Mouse (Mus musculus) heart, embryonic 11.5 days (tissue): ENCODE measurements around the gene Fam169b. TPM values are rescaled to one million over a fixed set of nuclear protein-coding genes. Genes with fewer than 3 reads are reported as not detected.
"Not testable (repeated sequence)": the region's sequence is repeated elsewhere in the genome, so short reads cannot be mapped to it uniquely, and the experiment has no call there.

ENCODE experiments used
- ATAC-seq: fragments of 200-750 bp; cut with Nextera tagmentation; replicated peaks from 2 replicates; pipeline ENCODE4 v1.8.0; 2017; ENCODE audit warnings: moderate library complexity; ENCODE audit not compliant: insufficient number of reproducible peaks, low FRiP score, low TSS enrichment
- H3K27ac ChIP-seq: fragments of 300-500 bp; sonication (generic); 2 replicates; pipeline ENCODE4 v1.5.1; 2014; ENCODE audit warnings: mild to moderate bottlenecking, low read depth, low read length
- H3K27me3 ChIP-seq: fragments of 300-500 bp; sonication (generic); 2 replicates; pipeline ENCODE4 v1.6.1; 2014; ENCODE audit warnings: mild to moderate bottlenecking, low read length, mixed read lengths; ENCODE audit not compliant: control insufficient read depth, insufficient read depth
- H3K36me3 ChIP-seq: fragments of 300-500 bp; sonication (generic); 2 replicates; pipeline ENCODE4 v1.6.1; 2014; ENCODE audit warnings: mild to moderate bottlenecking, low read length, moderate library complexity, mixed read lengths; ENCODE audit not compliant: control insufficient read depth, insufficient read depth
- H3K4me1 ChIP-seq: fragments of 300-500 bp; sonication (generic); 2 replicates; pipeline ENCODE4 v1.6.1; 2014; ENCODE audit warnings: low read length; ENCODE audit not compliant: control insufficient read depth, insufficient read depth
- H3K4me2 ChIP-seq: fragments of 300-500 bp; sonication (generic); 2 replicates; pipeline ENCODE4 v1.6.1; 2014; ENCODE audit warnings: mild to moderate bottlenecking, moderate library complexity
- H3K4me3 ChIP-seq: fragments of 300-500 bp; sonication (generic); 2 replicates; pipeline ENCODE4 v1.5.1; 2014; ENCODE audit warnings: low read depth, low read length
- H3K9ac ChIP-seq: fragments of 300-500 bp; sonication (generic); 2 replicates; pipeline ENCODE4 v1.6.1; 2014; ENCODE audit warnings: mild to moderate bottlenecking, low read depth, low read length, moderate library complexity
- H3K9me3 ChIP-seq: fragments of 300-500 bp; sonication (generic); replicated peaks from 2 replicates; pipeline ENCODE4 v1.6.1; 2016; ENCODE audit warnings: low read length; ENCODE audit not compliant: control insufficient read depth
- WGBS: fragments of 180-500 bp; shearing (Covaris S2); extraction: QIAGEN DNeasy Blood & Tissue Kit; methylation state at CpG from one replicate; pipeline ENCODE4 v1.1.7; 2014; ENCODE audit not compliant: insufficient replicate concordance; 5-methylcytosine and 5-hydroxymethylcytosine counted together
- polyA plus RNA-seq: library from polyadenylated mRNA; unstranded; fragments of >200 nt; fragmentation: Nextera tagmentation; extraction: Ambion mirVana; gene quantifications from 2 replicates; pipeline ENCODE4 v1.2.1, GENCODE M21; 2014

The Fam169b gene
- polyA plus RNA-seq, 1 experiment from 2014 or later = 0.14 TPM

GRCm38 (mm10) chr7:68283133-68283520, 9.5 kb downstream of the Fam169b start:
- not testable (repeated sequence) for H3K9me3 ChIP-seq, H3K4me1 ChIP-seq, H3K27ac ChIP-seq, H3K9ac ChIP-seq, ATAC-seq, H3K4me3 ChIP-seq, H3K27me3 ChIP-seq, H3K4me2 ChIP-seq, H3K36me3 ChIP-seq
- 66% methylated on average over 4 of the region's 4 CpGs for WGBS

DNA sequence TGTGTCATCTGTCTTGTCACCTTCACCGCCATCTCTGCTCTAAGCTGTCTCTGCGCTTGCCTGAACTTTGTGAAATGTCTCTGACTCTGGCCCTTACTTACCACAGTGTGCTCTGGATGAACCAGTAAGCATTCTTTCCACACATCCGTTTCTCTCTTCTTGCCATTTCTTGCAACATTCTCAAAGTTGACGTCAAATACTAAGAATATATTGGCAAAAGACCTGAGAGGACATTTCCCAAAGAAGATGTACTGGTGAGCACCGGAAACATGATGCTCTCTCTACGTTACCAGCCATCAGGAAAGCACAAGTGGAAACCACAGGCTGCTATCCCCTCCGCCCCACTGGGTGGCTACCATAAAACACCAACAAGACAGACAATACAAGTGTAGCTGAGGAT, 10.1 kb downstream of the Fam169b start:
- H3K4me3 ChIP-seq = no peak overlapping the region
- no peak overlapping the region for H3K27ac ChIP-seq
- peaks cover 5% of the 10 kb centered on the region; the same call in 1 of the 2 replicates for H3K4me1 ChIP-seq
- no peaks in the 10 kb centered on the region for H3K36me3 ChIP-seq
- WGBS = 82% methylated on average over 7 of the region's 7 CpGs
- no peaks in the 10 kb centered on the region for H3K27me3 ChIP-seq
- no peak for ATAC-seq
- H3K9ac ChIP-seq = no peak overlapping the region
- H3K9me3 ChIP-seq = no peaks in the 10 kb centered on the region
- no peak overlapping the region for H3K4me2 ChIP-seq

DNA sequence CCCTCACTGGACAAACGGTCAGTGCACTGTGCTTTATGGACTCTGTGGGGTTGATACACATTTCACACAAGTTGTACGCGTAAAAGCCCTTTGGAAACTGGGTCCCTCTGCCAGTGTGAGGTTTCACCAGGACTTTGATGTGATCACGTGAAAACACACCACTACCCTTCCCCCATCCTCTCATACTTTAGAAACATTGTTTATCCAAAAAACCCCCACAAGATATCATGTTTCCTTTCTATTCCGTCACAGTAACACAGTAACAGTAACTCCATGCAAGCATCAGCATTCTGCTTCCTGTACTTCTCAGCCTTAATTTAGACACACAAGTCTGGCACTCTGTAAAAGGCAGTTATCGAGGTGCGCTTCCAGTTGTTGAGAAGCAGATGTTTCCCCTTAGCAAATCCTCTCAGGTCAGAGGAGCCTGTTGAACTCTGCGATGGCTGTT, 12.2 kb downstream of the Fam169b start:
- H3K36me3 ChIP-seq = no peaks in the 10 kb centered on the region
- H3K9ac ChIP-seq = no peak overlapping the region
- H3K27ac ChIP-seq = no peak overlapping the region
- peaks cover 5% of the 10 kb centered on the region; the same call in 1 of the 2 replicates for H3K4me1 ChIP-seq
- 64% methylated on average over 8 of the region's 8 CpGs for WGBS
- H3K27me3 ChIP-seq = no peaks in the 10 kb centered on the region
- H3K4me2 ChIP-seq = no peak overlapping the region
- H3K9me3 ChIP-seq = no peaks in the 10 kb centered on the region
- no peak for ATAC-seq
- H3K4me3 ChIP-seq = no peak overlapping the region

DNA sequence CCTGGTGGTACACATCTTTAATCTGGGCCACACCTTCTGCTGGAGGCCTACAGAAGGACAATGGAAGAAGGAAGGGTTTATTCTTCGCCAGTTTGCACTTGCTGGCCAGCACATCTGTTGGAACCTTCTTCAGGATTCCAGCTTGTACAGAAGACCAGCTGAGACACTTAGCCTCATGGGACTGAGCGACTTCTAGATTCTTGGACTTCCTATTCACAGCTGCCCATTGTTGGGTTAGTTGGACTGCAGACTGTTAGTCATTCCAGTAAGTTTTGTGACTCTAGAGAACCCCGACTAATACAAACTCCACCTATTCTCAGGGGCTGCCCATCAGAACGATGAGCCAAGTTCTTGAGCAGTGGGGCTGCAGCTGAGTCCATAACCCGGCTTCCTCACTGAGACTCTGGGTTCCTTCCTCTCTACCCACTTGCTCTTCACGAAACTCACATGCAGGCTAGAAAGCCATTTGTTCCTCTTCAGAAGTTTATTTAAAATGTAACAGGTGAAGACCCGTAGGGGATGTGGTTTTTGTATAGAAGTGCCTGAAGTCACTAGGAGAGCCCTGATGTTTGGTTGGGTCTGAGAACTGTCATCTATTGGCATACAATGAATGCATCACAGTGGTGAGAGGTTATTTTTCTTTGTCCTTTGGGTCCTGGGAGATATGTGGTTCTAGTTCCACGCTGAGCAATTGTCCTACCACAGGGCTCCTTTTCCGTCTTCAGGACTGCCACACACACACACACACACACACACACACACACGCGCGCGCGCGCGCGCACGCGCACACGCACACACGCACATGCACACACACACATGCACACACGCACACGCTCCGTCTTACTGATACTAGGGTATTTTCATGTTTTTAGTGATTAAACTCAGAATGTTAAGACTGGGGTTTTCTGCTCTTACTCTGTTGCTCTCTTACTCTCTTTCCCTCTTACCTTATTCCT, 13.2 kb downstream of the Fam169b start:
- WGBS = 87% methylated on average over 24 of the region's 24 CpGs
- Histone ChIP-seq H3K27ac (no peak overlapping the region), H3K4me3 (no peak overlapping the region), H3K36me3 (no peaks in the 10 kb centered on the region), H3K4me2 (no peak overlapping the region), H3K27me3 (no peaks in the 10 kb centered on the region), H3K9ac (no peak overlapping the region), H3K9me3 (no peaks in the 10 kb centered on the region), H3K4me1 (peaks cover 5% of the 10 kb centered on the region; the same call in 1 of the 2 replicates)
- no peak for ATAC-seq

DNA sequence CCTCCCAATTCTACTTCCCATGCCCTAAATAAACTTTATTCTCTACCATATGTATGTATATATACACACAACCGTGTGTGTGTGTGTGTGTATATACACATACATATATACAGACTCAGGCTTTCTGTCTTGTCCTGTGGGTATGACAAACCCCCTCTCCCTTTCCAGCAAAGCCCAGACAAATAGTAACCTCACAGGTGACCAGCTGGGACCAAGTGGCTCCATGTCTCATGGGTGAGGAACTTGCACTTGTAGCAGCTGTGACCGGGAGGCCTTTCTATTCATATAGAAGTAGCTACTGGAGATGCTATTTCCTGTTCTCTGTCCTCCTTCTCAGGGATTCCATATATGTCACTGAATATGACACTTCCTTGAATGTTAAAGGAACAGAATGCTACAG, 13.9 kb downstream of the Fam169b start:
- no peaks in the 10 kb centered on the region for H3K27me3 ChIP-seq
- ATAC-seq = no peak
- no peak overlapping the region for H3K4me2 ChIP-seq
- H3K27ac ChIP-seq = no peak overlapping the region
- no peaks in the 10 kb centered on the region for H3K36me3 ChIP-seq
- 76% methylated on average over 2 of the region's 2 CpGs for WGBS
- H3K4me3 ChIP-seq = no peak overlapping the region
- H3K9me3 ChIP-seq = no peaks in the 10 kb centered on the region
- no peak overlapping the region for H3K9ac ChIP-seq
- H3K4me1 ChIP-seq = peaks cover 5% of the 10 kb centered on the region; the same call in 1 of the 2 replicates

DNA sequence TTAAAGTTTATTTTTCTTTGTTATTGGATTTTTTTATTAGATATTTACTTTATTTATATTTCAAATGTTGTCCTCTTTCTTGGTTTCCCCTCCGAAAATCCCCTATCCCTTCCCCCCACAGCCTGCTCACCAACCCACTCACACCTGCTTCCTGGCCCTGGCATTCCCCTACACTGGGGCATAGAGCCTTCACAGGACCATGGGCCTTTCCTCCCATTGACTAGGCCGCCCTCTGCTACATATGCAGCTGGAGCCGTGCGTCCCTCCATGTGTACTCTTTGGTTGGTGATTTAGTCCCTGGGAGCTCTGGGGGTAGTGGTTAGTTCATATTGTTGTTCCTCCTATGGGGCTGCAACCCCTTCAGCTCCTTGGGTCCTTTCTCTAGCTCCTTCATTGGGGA, 14.4 kb downstream of the Fam169b start:
- H3K4me2 ChIP-seq, H3K27me3 ChIP-seq, H3K9me3 ChIP-seq, H3K27ac ChIP-seq, H3K4me1 ChIP-seq, H3K9ac ChIP-seq, H3K36me3 ChIP-seq, ATAC-seq, H3K4me3 ChIP-seq: not testable (repeated sequence)
- 90% methylated on average over 4 of the region's 4 CpGs for WGBS

DNA sequence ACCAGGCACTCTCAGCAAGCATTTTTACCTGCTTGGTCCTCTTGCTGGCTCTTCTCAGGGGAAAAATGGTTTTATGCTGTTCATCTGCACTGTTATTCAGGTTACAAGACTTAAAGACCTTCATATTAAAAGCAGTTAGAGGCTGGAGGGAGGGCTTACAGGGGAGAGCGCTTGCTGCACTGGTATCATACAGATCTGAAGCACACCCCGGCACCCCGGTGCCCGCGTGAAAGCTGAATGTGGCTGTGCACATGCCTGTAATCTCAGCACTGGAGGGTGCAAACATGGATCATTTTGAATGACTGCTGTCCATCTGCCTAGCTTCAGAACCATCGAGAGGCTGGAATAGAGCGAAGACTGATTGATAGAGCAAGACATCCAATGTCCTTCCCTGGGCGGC, 15.4 kb downstream of the Fam169b start:
- Histone ChIP-seq H3K9me3 (no peaks in the 10 kb centered on the region), H3K27me3 (no peaks in the 10 kb centered on the region), H3K4me1 (peaks cover 5% of the 10 kb centered on the region; the same call in 1 of the 2 replicates), H3K27ac (no peak overlapping the region), H3K4me3 (no peak overlapping the region), H3K9ac (no peak overlapping the region), H3K4me2 (no peak overlapping the region), H3K36me3 (no peaks in the 10 kb centered on the region)
- WGBS = 89% methylated on average over 8 of the region's 8 CpGs
- no peak for ATAC-seq

DNA sequence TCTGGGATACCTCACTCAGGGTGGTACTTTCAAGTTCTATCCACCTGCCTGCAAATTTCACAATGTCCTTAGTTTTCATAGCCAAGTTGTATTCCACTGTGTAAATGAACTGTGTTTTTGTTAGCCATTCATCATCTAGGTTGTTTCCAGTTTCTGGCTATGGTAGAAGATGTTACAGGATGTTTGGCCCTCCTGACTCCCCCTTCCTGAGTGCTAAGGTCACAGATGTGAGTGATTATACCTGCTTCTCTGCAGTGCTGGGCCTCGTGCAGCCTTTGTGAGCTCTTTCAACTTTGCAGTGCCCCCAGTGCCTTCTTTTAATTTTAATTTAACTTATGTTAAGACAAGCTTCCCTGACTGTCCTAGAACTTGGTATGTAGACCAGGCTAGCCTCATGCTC, 18.0 kb downstream of the Fam169b start:
- H3K27ac ChIP-seq = no peak overlapping the region
- no peaks in the 10 kb centered on the region for H3K9me3 ChIP-seq
- ATAC-seq = no peak
- no peak overlapping the region for H3K4me2 ChIP-seq
- H3K9ac ChIP-seq = no peak overlapping the region
- no peak overlapping the region for H3K4me3 ChIP-seq
- WGBS = 64% methylated on average over 1 of the region's 1 CpGs
- H3K36me3 ChIP-seq = no peaks in the 10 kb centered on the region
- no peaks in the 10 kb centered on the region for H3K4me1 ChIP-seq
- H3K27me3 ChIP-seq = no peaks in the 10 kb centered on the region
